Mouse (Mus musculus): ENCODE results near the gene Tat.

- no peak for TF ChIP-seq USF1 (IDR thresholded peaks at IDR 0.05; ENCODE audit: low read depth)
- TF ChIP-seq REST (IDR thresholded peaks at IDR 0.05; ENCODE audit: insufficient read depth, insufficient read length) = no peak
- TF ChIP-seq MAX (IDR thresholded peaks at IDR 0.05; ENCODE audit: low read depth) = no peak
- TF ChIP-seq MYOG (IDR thresholded peaks at IDR 0.05; ENCODE audit: control insufficient read depth in 1 of 3, insufficient read depth in 1 of 3, insufficient read length in 2 of 3, low read depth in 2 of 3) = no peak
- TF ChIP-seq MYOD1 (IDR thresholded peaks at IDR 0.05; ENCODE audit: control insufficient read depth in 1 of 3, insufficient read length in 2 of 3, low read depth in 2 of 3) = no peak
- no peak for TF ChIP-seq E2F4 (IDR thresholded peaks at IDR 0.05; ENCODE audit: insufficient read depth)
- no peak for TF ChIP-seq POLR2A (IDR thresholded peaks at IDR 0.05; ENCODE audit: insufficient read length, low read depth)
- TF ChIP-seq POLR2AphosphoS2 (IDR thresholded peaks at IDR 0.05; ENCODE audit: insufficient read length, low read depth) = no peak
- TF ChIP-seq TCF12 (IDR thresholded peaks at IDR 0.05; ENCODE audit: insufficient read depth, poor library complexity, severe bottlenecking) = no peak
- TF ChIP-seq CEBPB (IDR thresholded peaks at IDR 0.05; ENCODE audit: insufficient read depth, poor library complexity, severe bottlenecking) = no peak
Measured at GRCm38 (mm10) chr8:110008228-110008994, 18.2 kb downstream of the Tat start.

Measured in myocyte (in vitro differentiated cells).